Mouse (Mus musculus): ENCODE results near the gene C130026I21Rik.
"Not testable (repeated sequence)": the region's sequence is repeated elsewhere in the genome, so short reads cannot be mapped to it uniquely, and the experiment has no call there.

DNA sequence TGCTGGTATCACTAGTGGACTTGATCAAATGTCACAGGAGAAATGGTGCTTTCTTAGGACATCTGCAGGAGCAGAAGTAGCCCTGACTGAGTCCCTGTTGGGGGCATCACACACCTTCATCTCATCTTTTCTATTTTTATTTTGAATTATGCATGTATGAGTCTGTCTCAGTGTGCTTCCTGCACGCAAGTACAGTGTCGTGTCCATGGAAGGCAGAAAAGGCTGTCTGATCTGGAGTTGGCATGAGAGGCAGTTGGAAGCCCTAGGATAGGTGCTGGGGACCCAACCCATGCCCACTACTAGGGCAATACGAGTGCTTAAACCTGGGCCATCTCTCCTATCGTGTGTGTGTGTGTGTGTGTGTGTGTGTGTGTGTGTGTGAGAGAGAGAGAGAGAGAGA lies 165.0 kb downstream of the C130026I21Rik start:
- TF ChIP-seq POLR2A (IDR thresholded peaks at IDR 0.05; ENCODE audit: borderline replicate concordance, extremely low read depth, insufficient read depth, insufficient read length, poor library complexity, severe bottlenecking); CTCF (IDR thresholded peaks at IDR 0.05; ENCODE audit: borderline replicate concordance, extremely low read depth, insufficient read depth, insufficient read length): not testable (repeated sequence)
